Mouse (Mus musculus): ENCODE measurements around the gene Gm9972. TPM values are rescaled to one million over a fixed set of nuclear protein-coding genes. Genes with fewer than 3 reads are reported as not detected.

Gm9972 gene
- total RNA-seq (2021): not detected

- intact Hi-C loops (cut with DNase I): no loop called here
These were observed at the start of gene Gm9972 for GRCm38 (mm10) chr11:43035446-43035845. Gene Gm9972, plus strand, starts transcription at chr11:43035746.

GRCm38 (mm10) chr11:42999188-42999587 lies 36.4 kb upstream of the Gm9972 start:
- peak; percentile 7 to 12 for DNase-seq (ENCODE audit: low spot score in 2 of 2)
- intact Hi-C loops (cut with DNase I): loop anchor here (1.0 to 2.0 kb wide), 2 partner anchors 266 to 349 kb away; no protein-coding TSS in a partner anchor

More at GRCm38 (mm10) chr11:43035446-43035845, at the start of gene Gm9972:
- no peak for DNase-seq (ENCODE audit: low spot score in 2 of 2)

GRCm38 (mm10) chr11:43011941-43012340 lies 23.6 kb upstream of the Gm9972 start:
- intact Hi-C loops (cut with DNase I): no loop called here
- no peak for DNase-seq (ENCODE audit: low spot score in 2 of 2)

- intact Hi-C loops (cut with DNase I): no loop called here
- DNase-seq (ENCODE audit: low spot score in 2 of 2): no peak
These were observed 22.6 kb upstream of the Gm9972 start for GRCm38 (mm10) chr11:43012980-43013379.

GRCm38 (mm10) chr11:43023109-43023688 lies 12.3 kb upstream of the Gm9972 start:
- DNase-seq (ENCODE audit: low spot score in 2 of 2): no peak
- intact Hi-C loops (cut with DNase I): no loop called here

GRCm38 (mm10) chr11:43029813-43030212 lies 5.7 kb upstream of the Gm9972 start:
- DNase-seq (ENCODE audit: low spot score in 2 of 2): no peak
- intact Hi-C loops (cut with DNase I): no loop called here

- DNase-seq (ENCODE audit: low spot score in 2 of 2): no peak
- intact Hi-C loops (cut with DNase I): no loop called here
These were observed 3.4 kb upstream of the Gm9972 start for GRCm38 (mm10) chr11:43032141-43032540.

- intact Hi-C loops (cut with DNase I): no loop called here
- no peak for DNase-seq (ENCODE audit: low spot score in 2 of 2)
These were observed 10.5 kb downstream of the Gm9972 start for GRCm38 (mm10) chr11:43045871-43046548.

GRCm38 (mm10) chr11:43049363-43049762 lies 13.8 kb downstream of the Gm9972 start:
- intact Hi-C loops (cut with DNase I): no loop called here
- no peak for DNase-seq (ENCODE audit: low spot score in 2 of 2)

- DNase-seq (ENCODE audit: low spot score in 2 of 2): peak; percentile 10 to 24
- intact Hi-C loops (cut with DNase I): no loop called here
These were observed 19.4 kb downstream of the Gm9972 start for GRCm38 (mm10) chr11:43054972-43055371.

- intact Hi-C loops (cut with DNase I): no loop called here
- peak in 1 of 2 experiments; percentile 12 for DNase-seq (ENCODE audit: low spot score in 2 of 2)
These were observed 24.0 kb downstream of the Gm9972 start for GRCm38 (mm10) chr11:43059437-43059970.

- intact Hi-C loops (cut with DNase I): no loop called here
- DNase-seq (ENCODE audit: low spot score in 2 of 2): no peak
These were observed 26.7 kb downstream of the Gm9972 start for GRCm38 (mm10) chr11:43062286-43062685.

- intact Hi-C loops (cut with DNase I): no loop called here
- no peak for DNase-seq (ENCODE audit: low spot score in 2 of 2)
These were observed 50.9 kb downstream of the Gm9972 start for GRCm38 (mm10) chr11:43086309-43087050.

Other genes starting within 250 kb of the Gm9972 start
- gene Atp10b, start 114.1 kb downstream of the Gm9972 start, total RNA-seq (2021): 1 to 10 TPM in 1 of 2 experiments, under 1 TPM in 1; 0.66 to 1.2 TPM